Mouse (Mus musculus): ENCODE measurements around the gene Cenpl. TPM values are rescaled to one million over a fixed set of nuclear protein-coding genes. Genes with fewer than 3 reads are reported as not detected.
A peak's percentile ranks its signal among the peaks of the same experiment; 100 is the strongest.

Cenpl gene
- polyA plus RNA-seq, 1 experiment from 2014 or later: 45.1 TPM

DNA sequence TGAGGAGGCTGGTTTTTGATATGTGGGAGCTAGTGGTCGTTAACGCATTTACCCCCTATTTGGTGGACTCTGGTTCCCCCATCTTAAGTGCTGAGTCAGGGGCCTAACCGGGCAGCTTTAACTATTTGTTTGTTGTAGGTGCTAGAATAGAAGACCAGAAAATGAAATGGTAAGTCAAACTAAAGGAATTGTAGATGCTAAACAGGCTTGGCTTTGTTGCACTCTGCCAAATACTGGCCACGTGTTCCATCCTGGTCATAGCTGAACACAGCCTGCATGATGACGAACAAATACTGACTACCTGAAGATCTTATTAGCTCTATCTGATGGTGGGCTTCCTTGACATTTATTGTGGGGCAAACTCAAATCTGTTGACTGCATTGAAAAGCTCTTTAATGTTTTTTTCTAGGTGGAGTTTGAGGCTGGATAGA is 34.1 kb upstream of the Cenpl start:
- Histone ChIP-seq H3K4me3 (peak overlapping the region; percentile 85), H3K36me3 (replicated peaks) (peaks cover 73% of the 10 kb centered on the region), H3K27me3 (ENCODE audit: poor library complexity, severe bottlenecking) (no peaks in the 10 kb centered on the region), H3K4me1 (peaks cover 35% of the 10 kb centered on the region), H3K27ac (peak overlapping the region; percentile 97), H3K9me3 (no peaks in the 10 kb centered on the region)
- 0% methylated on average over 5 of the region's 5 CpGs for WGBS
- DNase-seq (ENCODE audit: extremely low spot score, low spot score): peak; percentile 26

DNA sequence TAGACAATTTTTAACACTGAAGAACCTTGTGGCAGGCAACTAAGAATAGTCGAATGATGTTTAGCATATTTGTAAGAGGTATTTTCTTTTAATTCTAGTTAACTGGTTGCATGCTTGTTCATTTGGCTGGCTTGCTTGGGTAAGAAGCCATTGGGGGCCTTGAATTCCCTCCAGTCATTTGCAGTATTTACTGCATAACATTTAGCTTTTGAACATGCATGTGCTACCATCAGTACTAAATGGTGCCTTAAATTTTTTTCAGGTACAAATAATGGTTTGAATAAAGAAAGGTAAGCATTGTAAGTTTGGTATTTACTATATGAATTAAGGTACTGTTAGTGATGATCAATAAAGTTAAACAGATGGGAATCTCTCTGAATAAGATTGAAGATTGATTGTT is 33.5 kb upstream of the Cenpl start:
- no peak for DNase-seq (ENCODE audit: extremely low spot score, low spot score)
- Histone ChIP-seq H3K9me3 (no peaks in the 10 kb centered on the region), H3K36me3 (replicated peaks) (peaks cover 73% of the 10 kb centered on the region), H3K27me3 (ENCODE audit: poor library complexity, severe bottlenecking) (no peaks in the 10 kb centered on the region), H3K4me3 (peak overlapping the region; percentile 85), H3K27ac (peak overlapping the region; percentile 97), H3K4me1 (peaks cover 35% of the 10 kb centered on the region)
- 0% methylated on average over 1 of the region's 1 CpGs for WGBS

- DNase-seq (ENCODE audit: extremely low spot score, low spot score): peak; percentile 15
- no peaks in the 10 kb centered on the region for H3K27me3 ChIP-seq (ENCODE audit: poor library complexity, severe bottlenecking)
- H3K9me3 ChIP-seq: no peaks in the 10 kb centered on the region
- peaks cover 73% of the 10 kb centered on the region for H3K36me3 ChIP-seq (replicated peaks)
- H3K4me3 ChIP-seq: peak overlapping the region; percentile 85
- peaks cover 35% of the 10 kb centered on the region for H3K4me1 ChIP-seq
- WGBS: 33% methylated on average over 3 of the region's 3 CpGs
- peak overlapping the region; percentile 97 for H3K27ac ChIP-seq
Observed at GRCm38 (mm10) chr1:161037599-161037998, 32.9 kb upstream of the Cenpl start.

GRCm38 (mm10) chr1:161038004-161038403 is 32.5 kb upstream of the Cenpl start:
- H3K4me1 ChIP-seq: peaks cover 35% of the 10 kb centered on the region
- H3K27ac ChIP-seq: peak overlapping the region; percentile 97
- peak overlapping the region; percentile 85 for H3K4me3 ChIP-seq
- H3K27me3 ChIP-seq (ENCODE audit: poor library complexity, severe bottlenecking): no peaks in the 10 kb centered on the region
- H3K9me3 ChIP-seq: no peaks in the 10 kb centered on the region
- peak; percentile 11 for DNase-seq (ENCODE audit: extremely low spot score, low spot score)
- H3K36me3 ChIP-seq (replicated peaks): peaks cover 75% of the 10 kb centered on the region
- 44% methylated on average over 3 of the region's 3 CpGs for WGBS

GRCm38 (mm10) chr1:161038968-161039721 is 31.4 kb upstream of the Cenpl start:
- Histone ChIP-seq H3K4me3 (peak overlapping the region; percentile 85; the same call in 1 of the 2 replicates), H3K27ac (peak overlapping the region; percentile 42)
- WGBS: 4% methylated on average over 3 of the region's 3 CpGs

DNA sequence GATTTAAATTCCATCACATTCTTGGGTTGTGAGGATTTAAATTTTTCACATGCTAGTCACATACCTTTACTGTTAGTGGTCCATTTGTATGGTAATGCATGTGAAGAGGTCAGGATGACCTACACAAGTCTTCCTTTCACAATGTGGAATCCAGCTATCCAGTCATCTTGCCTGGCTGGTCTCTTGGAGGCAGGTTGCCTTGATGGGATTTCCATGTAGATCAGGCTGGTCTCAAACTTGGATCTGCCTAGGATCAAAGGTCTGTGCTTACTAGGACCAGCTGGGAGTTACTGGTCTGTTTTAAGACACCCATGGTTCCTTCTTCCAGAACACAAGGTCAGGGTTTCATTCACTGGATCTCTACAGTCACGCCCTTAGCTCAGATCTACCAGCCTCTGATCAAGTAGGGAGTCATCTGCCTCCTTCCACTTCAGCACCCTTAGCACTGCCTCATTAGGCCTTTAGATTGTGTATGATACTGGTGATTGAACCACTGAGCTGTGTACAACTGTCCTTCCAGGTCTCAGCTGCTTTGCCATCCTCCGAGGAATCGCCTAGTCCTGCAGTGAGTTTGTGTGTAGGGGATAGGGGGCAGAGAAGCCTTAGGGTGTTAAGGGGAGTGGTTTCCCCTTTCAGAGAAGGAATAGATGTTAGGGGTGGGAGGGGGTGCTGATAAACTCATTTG is 30.6 kb upstream of the Cenpl start:
- no peaks in the 10 kb centered on the region for H3K27me3 ChIP-seq (ENCODE audit: poor library complexity, severe bottlenecking)
- 14% methylated on average over 3 of the region's 3 CpGs for WGBS
- H3K4me3 ChIP-seq: peak overlapping the region; percentile 85; the same call in 1 of the 2 replicates
- peak; percentile 67 for DNase-seq (ENCODE audit: extremely low spot score, low spot score)
- H3K9me3 ChIP-seq: no peaks in the 10 kb centered on the region
- peaks cover 26% of the 10 kb centered on the region for H3K4me1 ChIP-seq
- peaks cover 94% of the 10 kb centered on the region for H3K36me3 ChIP-seq (replicated peaks)
- H3K27ac ChIP-seq: peak overlapping the region; percentile 70

More at GRCm38 (mm10) chr1:161038968-161039721, 31.4 kb upstream of the Cenpl start:
- Histone ChIP-seq H3K27me3 (ENCODE audit: poor library complexity, severe bottlenecking) (no peaks in the 10 kb centered on the region), H3K36me3 (replicated peaks) (peaks cover 86% of the 10 kb centered on the region), H3K4me1 (peaks cover 26% of the 10 kb centered on the region), H3K9me3 (no peaks in the 10 kb centered on the region)
- peak; percentile 55 for DNase-seq (ENCODE audit: extremely low spot score, low spot score)

- Histone ChIP-seq H3K36me3 (replicated peaks) (peaks cover 99% of the 10 kb centered on the region), H3K27ac (peak overlapping the region; percentile 70), H3K9me3 (no peaks in the 10 kb centered on the region), H3K27me3 (ENCODE audit: poor library complexity, severe bottlenecking) (no peaks in the 10 kb centered on the region), H3K4me3 (no peak overlapping the region), H3K4me1 (peaks cover 26% of the 10 kb centered on the region)
- 67% methylated on average over 1 of the region's 1 CpGs for WGBS
- no peak for DNase-seq (ENCODE audit: extremely low spot score, low spot score)
Observed at GRCm38 (mm10) chr1:161040426-161040770, 30.1 kb upstream of the Cenpl start.

DNA sequence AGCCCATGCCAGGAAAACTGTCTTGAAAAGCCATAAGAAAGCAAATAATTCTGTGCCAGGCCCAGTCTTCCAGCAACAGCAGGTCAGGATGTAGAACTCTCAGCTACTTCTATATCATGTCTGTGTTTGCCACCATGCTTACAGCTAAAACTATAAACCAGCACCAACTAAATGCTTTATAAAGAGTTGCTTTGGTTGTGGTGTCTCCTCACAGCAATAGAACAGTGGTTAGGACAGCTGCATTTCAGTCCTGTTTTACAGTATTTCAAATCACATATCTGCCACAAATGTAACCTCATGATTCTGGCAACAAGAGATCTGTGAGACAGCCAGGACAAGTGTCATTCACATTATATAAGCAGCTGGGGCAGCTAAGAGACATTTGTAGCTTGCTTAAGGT is 29.7 kb upstream of the Cenpl start:
- Histone ChIP-seq H3K27me3 (ENCODE audit: poor library complexity, severe bottlenecking) (no peaks in the 10 kb centered on the region), H3K4me3 (no peak overlapping the region), H3K36me3 (replicated peaks) (peaks cover 99% of the 10 kb centered on the region), H3K27ac (no peak overlapping the region), H3K9me3 (no peaks in the 10 kb centered on the region), H3K4me1 (peaks cover 26% of the 10 kb centered on the region)
- DNase-seq (ENCODE audit: extremely low spot score, low spot score): no peak

GRCm38 (mm10) chr1:161041261-161042020 is 29.1 kb upstream of the Cenpl start:
- Histone ChIP-seq H3K36me3 (replicated peaks) (peaks cover 99% of the 10 kb centered on the region), H3K4me3 (no peak overlapping the region), H3K27ac (no peak overlapping the region), H3K9me3 (no peaks in the 10 kb centered on the region), H3K27me3 (ENCODE audit: poor library complexity, severe bottlenecking) (no peaks in the 10 kb centered on the region), H3K4me1 (peaks cover 26% of the 10 kb centered on the region)
- WGBS: 88% methylated on average over 7 of the region's 7 CpGs
- DNase-seq (ENCODE audit: extremely low spot score, low spot score): no peak

GRCm38 (mm10) chr1:161046972-161047371 is 23.5 kb upstream of the Cenpl start:
- H3K27ac ChIP-seq: no peak overlapping the region
- H3K36me3 ChIP-seq (replicated peaks): peaks cover 98% of the 10 kb centered on the region
- H3K9me3 ChIP-seq: no peaks in the 10 kb centered on the region
- WGBS: 85% methylated on average over 3 of the region's 3 CpGs
- no peaks in the 10 kb centered on the region for H3K4me1 ChIP-seq
- H3K27me3 ChIP-seq (ENCODE audit: poor library complexity, severe bottlenecking): no peaks in the 10 kb centered on the region
- H3K4me3 ChIP-seq: no peak overlapping the region
- no peak for DNase-seq (ENCODE audit: extremely low spot score, low spot score)

GRCm38 (mm10) chr1:161057164-161057563 is 13.3 kb upstream of the Cenpl start:
- WGBS: 94% methylated on average over 1 of the region's 1 CpGs
- Histone ChIP-seq H3K36me3 (replicated peaks) (peaks cover 84% of the 10 kb centered on the region), H3K27me3 (ENCODE audit: poor library complexity, severe bottlenecking) (no peaks in the 10 kb centered on the region)

DNA sequence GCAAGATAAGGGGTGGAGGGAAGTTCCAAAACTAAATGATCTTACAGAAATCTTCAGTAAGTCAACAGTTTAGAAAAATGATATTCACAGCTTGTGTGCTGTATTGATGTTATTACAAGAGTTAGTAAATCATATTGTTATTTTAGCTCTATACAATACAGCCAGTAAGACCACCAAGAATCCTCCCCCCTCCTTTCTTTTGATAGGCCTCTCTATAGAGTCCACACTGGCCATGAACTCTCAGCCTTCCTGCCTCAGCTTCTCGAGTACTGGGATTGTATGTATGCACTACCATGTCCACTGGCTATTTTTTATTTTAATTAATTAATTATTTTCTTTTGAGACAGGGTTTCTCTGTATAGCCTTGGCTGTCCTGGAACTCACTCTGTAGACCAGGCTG is 7.2 kb upstream of the Cenpl start:
- DNase-seq (ENCODE audit: extremely low spot score, low spot score): no peak
- WGBS: 82% methylated on average over 1 of the region's 1 CpGs
- H3K36me3 ChIP-seq (replicated peaks): peaks cover 63% of the 10 kb centered on the region

More at GRCm38 (mm10) chr1:161057164-161057563, 13.3 kb upstream of the Cenpl start:
- DNase-seq (ENCODE audit: extremely low spot score, low spot score): no peak
- Histone ChIP-seq H3K27ac (no peak overlapping the region), H3K4me3 (no peak overlapping the region), H3K9me3 (no peaks in the 10 kb centered on the region), H3K4me1 (no peaks in the 10 kb centered on the region)

More for the DNA sequence above, 7.2 kb upstream of the Cenpl start:
- Histone ChIP-seq H3K27me3 (ENCODE audit: poor library complexity, severe bottlenecking) (no peaks in the 10 kb centered on the region), H3K27ac (no peak overlapping the region), H3K4me1 (no peaks in the 10 kb centered on the region), H3K4me3 (no peak overlapping the region), H3K9me3 (no peaks in the 10 kb centered on the region)

Data from forebrain, embryonic 10.5 days (tissue).